Mouse (Mus musculus) midbrain, embryonic 11.5 days (tissue): ENCODE measurements at regions not wholly inside any gene's neighbourhood (a gene's known extent, or its start where the extent isn't known, plus 50 kb on each side); places are given as distances from the start of the nearest gene placed in this dataset.

Experiments
- ATAC-seq: fragments of 200-750 bp; cut with Nextera tagmentation; 2 replicates; pipeline ENCODE4 v1.8.0; 2017; ENCODE audit warnings: moderate TSS enrichment, moderate library complexity; ENCODE audit not compliant: low FRiP score
- DNase-seq: peaks from one replicate; pipeline ENCODE4 v3.0.0; 2015; ENCODE audit warnings: low spot score; ENCODE audit errors: missing footprints
- H3K27ac ChIP-seq: fragments of 300-500 bp; sonication (generic); 2 replicates; pipeline ENCODE4 v1.5.1; 2014; ENCODE audit warnings: low read depth, low read length
- H3K27me3 ChIP-seq: fragments of 300-500 bp; sonication (generic); 2 replicates; pipeline ENCODE4 v1.6.1; 2014; ENCODE audit warnings: mild to moderate bottlenecking, low read length, moderate library complexity, mixed read lengths; ENCODE audit not compliant: control insufficient read depth, insufficient read depth
- H3K36me3 ChIP-seq: fragments of 300-500 bp; sonication (generic); 2 replicates; pipeline ENCODE4 v1.6.1; 2014; ENCODE audit warnings: mild to moderate bottlenecking, low read length, moderate library complexity, mixed read lengths; ENCODE audit not compliant: control insufficient read depth, insufficient read depth
- H3K4me1 ChIP-seq: fragments of 300-500 bp; sonication (generic); 2 replicates; pipeline ENCODE4 v1.6.1; 2014; ENCODE audit warnings: low read length; ENCODE audit not compliant: control insufficient read depth, insufficient read depth
- H3K4me2 ChIP-seq: fragments of 300-500 bp; sonication (generic); 2 replicates; pipeline ENCODE4 v1.6.1; 2014; ENCODE audit warnings: mild to moderate bottlenecking, moderate library complexity
- H3K4me3 ChIP-seq: fragments of 300-500 bp; sonication (generic); 2 replicates; pipeline ENCODE4 v1.5.1; 2014; ENCODE audit warnings: low read depth, low read length
- H3K9ac ChIP-seq: fragments of 300-500 bp; sonication (generic); 2 replicates; pipeline ENCODE4 v1.6.1; 2014; ENCODE audit warnings: low read length
- H3K9me3 ChIP-seq: fragments of 300-500 bp; sonication (generic); 2 replicates; pipeline ENCODE4 v1.6.1; 2016; ENCODE audit warnings: low read length; ENCODE audit not compliant: control insufficient read depth
- WGBS: fragments of 180-500 bp; shearing (Covaris S2); extraction: QIAGEN DNeasy Blood & Tissue Kit; methylation state at CpG from one replicate; pipeline ENCODE4 v1.1.7; 2014; 5-methylcytosine and 5-hydroxymethylcytosine counted together

GRCm38 (mm10) chr13:34408007-34408668 is 63.2 kb upstream of the Slc22a23 start:
- Histone ChIP-seq H3K9ac (no peak overlapping the region), H3K4me2 (no peak overlapping the region), H3K27me3 (no peaks in the 10 kb centered on the region), H3K9me3 (no peaks in the 10 kb centered on the region), H3K4me1 (no peaks in the 10 kb centered on the region), H3K36me3 (no peaks in the 10 kb centered on the region), H3K27ac (no peak overlapping the region), H3K4me3 (no peak overlapping the region)
- no peak for ATAC-seq
- DNase-seq, result no peak
- 74% methylated on average over 4 of the region's 4 CpGs for WGBS

GRCm38 (mm10) chr13:34406291-34406690 is 61.3 kb upstream of the Slc22a23 start:
- Histone ChIP-seq H3K27me3 (no peaks in the 10 kb centered on the region), H3K4me1 (no peaks in the 10 kb centered on the region), H3K9me3 (no peaks in the 10 kb centered on the region), H3K36me3 (no peaks in the 10 kb centered on the region), H3K4me3 (no peak overlapping the region), H3K27ac (no peak overlapping the region), H3K9ac (no peak overlapping the region), H3K4me2 (no peak overlapping the region)
- DNase-seq (no peak), ATAC-seq (no peak)

DNA sequence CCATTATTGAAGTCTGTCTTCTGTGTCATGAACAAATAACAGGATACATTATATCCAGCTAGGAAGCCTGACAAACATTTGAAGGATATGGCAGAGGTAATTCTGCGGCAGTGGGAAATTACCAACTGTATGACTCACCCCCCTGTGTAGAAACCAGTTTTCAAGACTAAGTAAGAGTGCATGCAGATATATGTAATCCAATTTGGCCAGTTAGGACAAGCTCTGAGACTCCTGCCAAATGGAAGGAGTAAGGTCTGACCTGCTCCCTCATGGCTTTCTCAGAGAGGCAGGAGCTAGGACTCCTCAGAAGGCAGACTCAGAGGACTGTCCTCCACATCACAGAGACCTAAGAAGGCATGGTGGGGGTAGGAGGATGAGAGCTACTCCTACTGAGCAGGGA is 57.6 kb upstream of the Slc22a23 start:
- Histone ChIP-seq H3K9ac (no peak overlapping the region), H3K4me3 (no peak overlapping the region), H3K4me2 (no peak overlapping the region), H3K4me1 (no peaks in the 10 kb centered on the region), H3K36me3 (no peaks in the 10 kb centered on the region), H3K9me3 (no peaks in the 10 kb centered on the region), H3K27me3 (no peaks in the 10 kb centered on the region), H3K27ac (no peak overlapping the region)
- DNase-seq (no peak), ATAC-seq (no peak)
- WGBS, result 94% methylated on average over 1 of the region's 1 CpGs

DNA sequence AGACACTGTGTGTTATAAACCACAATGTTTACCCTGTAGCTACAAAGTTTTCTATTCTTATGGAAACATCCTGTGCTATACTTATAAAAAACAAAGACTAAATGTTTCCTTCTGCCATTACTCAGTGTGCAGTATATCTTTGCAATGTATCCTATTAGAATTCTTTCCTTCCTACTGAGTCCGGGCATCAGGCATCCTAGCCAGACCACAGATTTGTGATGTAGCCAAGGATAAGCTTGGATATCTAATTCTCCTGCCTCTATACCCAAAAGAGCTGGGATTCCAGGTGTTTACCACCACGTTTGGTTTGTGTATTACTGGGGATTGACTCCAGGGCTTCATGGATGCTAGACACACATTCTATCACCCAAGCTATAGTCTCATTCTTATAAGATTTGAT is 56.0 kb upstream of the Slc22a23 start:
- DNase-seq, result no peak

GRCm38 (mm10) chr13:34398847-34399246 is 53.9 kb upstream of the Slc22a23 start:
- ATAC-seq (no peak), DNase-seq (no peak)
- Histone ChIP-seq H3K36me3 (no peaks in the 10 kb centered on the region), H3K9ac (no peak overlapping the region), H3K27ac (no peak overlapping the region), H3K4me1 (no peaks in the 10 kb centered on the region), H3K4me2 (no peak overlapping the region), H3K27me3 (no peaks in the 10 kb centered on the region), H3K9me3 (no peaks in the 10 kb centered on the region), H3K4me3 (no peak overlapping the region)
- WGBS, result 84% methylated on average over 3 of the region's 3 CpGs

More for the DNA sequence above, 56.0 kb upstream of the Slc22a23 start:
- H3K4me3 ChIP-seq, result no peak overlapping the region
- ATAC-seq, result no peak
- H3K4me1 ChIP-seq, result no peaks in the 10 kb centered on the region
- no peaks in the 10 kb centered on the region for H3K27me3 ChIP-seq
- 80% methylated on average over 2 of the region's 2 CpGs for WGBS
- no peak overlapping the region for H3K9ac ChIP-seq
- H3K36me3 ChIP-seq, result no peaks in the 10 kb centered on the region
- H3K4me2 ChIP-seq, result no peak overlapping the region
- H3K27ac ChIP-seq, result no peak overlapping the region
- H3K9me3 ChIP-seq, result no peaks in the 10 kb centered on the region

DNA sequence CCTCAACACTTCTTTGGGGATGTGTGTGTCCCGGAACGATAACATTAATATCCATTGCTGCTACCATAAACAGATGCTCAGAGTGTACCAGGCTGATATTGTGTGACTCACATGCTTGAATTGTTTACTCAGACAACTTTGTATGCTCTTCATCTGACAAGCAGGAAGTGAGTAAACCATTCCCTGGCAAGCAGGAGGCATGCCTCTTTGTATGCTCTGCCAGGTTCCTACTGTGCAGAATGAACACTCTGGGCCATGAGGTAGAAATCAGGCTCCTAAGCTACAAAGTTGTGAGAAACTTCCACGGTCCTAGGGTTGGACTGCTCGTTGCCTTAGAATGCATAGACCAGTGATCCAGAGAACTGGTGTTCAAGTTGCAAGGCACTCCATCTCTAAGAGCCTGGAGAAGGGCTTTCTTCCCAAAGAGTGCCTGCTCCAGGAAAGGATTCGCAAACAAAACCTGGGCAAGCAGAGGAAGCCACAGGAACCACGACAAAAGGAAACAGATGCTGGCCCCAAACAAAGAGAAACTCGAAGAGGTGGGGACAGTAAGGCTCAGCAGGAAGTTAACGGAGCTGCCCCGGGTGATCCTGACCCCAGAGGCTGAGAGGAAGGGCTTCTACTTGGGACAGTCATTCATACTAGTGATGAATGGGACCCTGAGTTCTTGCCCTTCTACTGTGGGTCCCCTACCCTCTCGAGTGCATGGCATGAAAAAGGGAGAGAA is 53.2 kb upstream of the Slc22a23 start:
- no peak for ATAC-seq
- Histone ChIP-seq H3K9ac (no peak overlapping the region), H3K4me3 (no peak overlapping the region), H3K27ac (no peak overlapping the region), H3K27me3 (no peaks in the 10 kb centered on the region), H3K4me1 (no peaks in the 10 kb centered on the region), H3K36me3 (no peaks in the 10 kb centered on the region), H3K9me3 (no peaks in the 10 kb centered on the region), H3K4me2 (no peak overlapping the region)
- 43% methylated on average over 10 of the region's 10 CpGs for WGBS
- no peak for DNase-seq

DNA sequence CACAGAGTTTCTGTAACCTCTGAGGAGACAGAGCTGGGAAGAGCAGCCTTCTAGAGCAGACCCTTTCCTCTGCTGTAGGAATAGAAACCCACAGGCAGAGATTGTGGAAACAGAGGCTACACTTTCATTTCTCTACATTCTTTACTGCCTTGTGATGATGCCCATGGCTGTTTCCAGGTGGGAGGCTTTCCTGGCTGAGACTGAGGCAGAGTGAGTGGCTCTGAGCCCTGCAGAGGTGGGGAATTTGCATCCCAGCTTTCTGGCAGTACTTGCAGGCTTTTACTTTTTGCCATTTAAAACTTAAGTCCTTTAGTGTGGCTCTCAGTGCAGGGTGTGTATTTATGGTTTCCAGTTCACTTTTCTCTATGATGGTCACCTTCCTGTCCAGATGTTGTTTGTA is 50.5 kb upstream of the Slc22a23 start:
- Histone ChIP-seq H3K4me1 (no peaks in the 10 kb centered on the region), H3K27ac (no peak overlapping the region), H3K4me3 (no peak overlapping the region), H3K9ac (no peak overlapping the region), H3K9me3 (no peaks in the 10 kb centered on the region), H3K27me3 (no peaks in the 10 kb centered on the region), H3K36me3 (no peaks in the 10 kb centered on the region), H3K4me2 (no peak overlapping the region)
- DNase-seq (no peak), ATAC-seq (no peak)

DNA sequence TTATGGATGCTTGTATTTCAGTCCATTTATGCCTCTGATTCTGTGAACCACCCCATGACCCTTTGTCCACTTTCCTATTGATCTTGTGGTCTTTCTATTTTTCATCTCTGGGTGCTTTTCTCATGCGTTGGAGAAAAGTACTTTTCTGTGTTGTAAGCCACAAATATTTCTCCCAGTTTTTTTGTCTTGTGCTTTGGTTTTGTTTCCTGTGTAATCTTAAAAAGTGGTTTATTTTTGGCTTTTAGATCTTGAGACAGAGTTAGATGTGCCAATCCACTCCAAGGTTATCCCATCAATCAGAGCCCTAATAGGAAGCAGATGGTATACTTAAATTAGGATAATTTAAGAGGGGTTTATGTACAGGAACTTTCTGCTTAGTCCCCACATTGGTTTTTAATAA is 50.0 kb upstream of the Slc22a23 start:
- DNase-seq, result no peak
- WGBS, result 89% methylated on average over 1 of the region's 1 CpGs
- ATAC-seq, result no peak
- Histone ChIP-seq H3K4me2 (no peak overlapping the region), H3K27ac (no peak overlapping the region), H3K36me3 (no peaks in the 10 kb centered on the region), H3K4me1 (no peaks in the 10 kb centered on the region), H3K9me3 (no peaks in the 10 kb centered on the region), H3K9ac (no peak overlapping the region), H3K27me3 (no peaks in the 10 kb centered on the region), H3K4me3 (no peak overlapping the region)
